Mouse (Mus musculus) lung, postnatal 0 days (tissue): ENCODE data around the gene Dnajc3.
"Not testable (repeated sequence)": the region's sequence is repeated elsewhere in the genome, so short reads cannot be mapped to it uniquely, and the experiment has no call there.

ENCODE experiments used
- CTCF ChIP-seq: IDR thresholded peaks from 2 replicates; pipeline ENCODE4 v1.5.1; 2016; ENCODE audit warnings: antibody characterized with exemption, mild to moderate bottlenecking
- EP300 ChIP-seq: IDR thresholded peaks from 2 replicates; pipeline ENCODE4 v1.6.1; 2016; ENCODE audit warnings: antibody characterized with exemption, mild to moderate bottlenecking, control low read depth

GRCm38 (mm10) chr14:118981711-118982428 is 44.1 kb downstream of the Dnajc3 start:
- not testable (repeated sequence) for TF ChIP-seq CTCF, EP300
